In the genomic region with DNA sequence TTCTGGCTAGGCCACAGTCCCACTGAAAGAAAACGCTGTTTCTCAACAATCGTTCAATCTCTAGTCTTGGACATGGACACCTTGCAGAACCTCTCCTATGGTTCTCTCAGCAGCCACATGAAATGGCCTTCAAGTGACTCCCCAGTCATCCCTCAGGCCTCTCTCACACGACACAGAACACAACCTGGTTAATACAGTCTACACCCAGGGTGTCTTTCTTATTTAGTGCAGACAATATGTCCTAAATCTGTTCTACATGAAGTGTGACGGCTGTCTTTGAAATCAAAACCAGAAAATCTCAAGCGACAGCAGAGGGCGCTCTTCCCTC, we compare ENCODE assay signal across 8 mouse cellular contexts.
DNase-seq lines count a peak whose midpoint lies in the region; ATAC-seq and TF ChIP-seq lines count a peak whose summit lies in the region.

No protein-coding gene starts in this region.

- 27% methylated on average over 6 of the region's 6 CpGs for WGBS in intestine, postnatal 0 days
- WGBS in midbrain, embryonic 16.5 days: 31% methylated on average over 6 of the region's 6 CpGs

- peak; percentile 78 for DNase-seq in layer of hippocampus, adult 11-12 months (ENCODE audit: low spot score)
- no peak for DNase-seq in layer of hippocampus, adult 8-10 months (ENCODE audit: low spot score in 2 of 2)
- peak; percentile 65 to 71 for DNase-seq in cerebellum, postnatal 36 days
- DNase-seq in adrenal gland, adult 8-10 months: no peak
- DNase-seq in kidney, adult 9 months: no peak

- ATAC-seq in intestine, postnatal 0 days: no peak; the same call in 1 of the 2 replicates
- peak; percentile 63 for ATAC-seq in midbrain, embryonic 16.5 days

- TF ChIP-seq EP300 in ES-Bruce4 (IDR thresholded peaks at IDR 0.05; ENCODE audit: insufficient read depth, low read depth, low read length): no peak

- H3K4me2 ChIP-seq in intestine, postnatal 0 days (replicated peaks; ENCODE audit: low read depth): 0 out of 2 replicates have a peak overlapping the region, but pooled peaks have one; percentile 55
- no peak overlapping the region for H3K4me2 ChIP-seq in midbrain, embryonic 16.5 days (ENCODE audit: low read length)

- H3K4me1 ChIP-seq in ES-Bruce4 (ENCODE audit: control insufficient read depth, insufficient read depth, low read length): no peaks in the 10 kb centered on the region
- no peaks in the 10 kb centered on the region for H3K4me1 ChIP-seq in intestine, postnatal 0 days (replicated peaks; ENCODE audit: control insufficient read depth, insufficient read depth, low read length)
- H3K4me1 ChIP-seq in midbrain, embryonic 16.5 days (ENCODE audit: control insufficient read depth, insufficient read depth, low read length): peaks cover 3% of the 10 kb centered on the region; the same call in 1 of the 2 replicates

- no peaks in the 10 kb centered on the region for H3K36me3 ChIP-seq in ES-Bruce4 (ENCODE audit: control insufficient read depth, insufficient read depth, low read length, poor library complexity, severe bottlenecking)
- no peaks in the 10 kb centered on the region for H3K36me3 ChIP-seq in intestine, postnatal 0 days (ENCODE audit: control insufficient read depth, insufficient read depth)
- H3K36me3 ChIP-seq in midbrain, embryonic 16.5 days (ENCODE audit: control insufficient read depth, insufficient read depth, low read length): no peaks in the 10 kb centered on the region

- H3K4me3 ChIP-seq in ES-Bruce4 (ENCODE audit: low read depth, low read length): no peak overlapping the region
- H3K4me3 ChIP-seq in intestine, postnatal 0 days (ENCODE audit: low read depth, low read length): no peak overlapping the region
- no peak overlapping the region for H3K4me3 ChIP-seq in midbrain, embryonic 16.5 days (ENCODE audit: low read depth, low read length)

- TF ChIP-seq CTCF in ES-Bruce4 (IDR thresholded peaks at IDR 0.05; ENCODE audit: low read depth, low read length): peak; percentile 33
- peak; percentile 81; the same call in 1 of the 2 replicates for TF ChIP-seq CTCF in intestine, postnatal 0 days (IDR thresholded peaks at IDR 0.05; ENCODE audit: low read depth)

- H3K27ac ChIP-seq in ES-Bruce4 (ENCODE audit: insufficient read depth, low read length): no peak overlapping the region
- no peak overlapping the region for H3K27ac ChIP-seq in intestine, postnatal 0 days (ENCODE audit: low read depth, low read length)
- peak overlapping the region; percentile 87 for H3K27ac ChIP-seq in midbrain, embryonic 16.5 days (ENCODE audit: low read length)

- no peak overlapping the region for H3K9ac ChIP-seq in ES-Bruce4 (ENCODE audit: low read depth, poor library complexity, severe bottlenecking)
- no peak overlapping the region for H3K9ac ChIP-seq in intestine, postnatal 0 days (ENCODE audit: low read depth, low read length)
- H3K9ac ChIP-seq in midbrain, embryonic 16.5 days (ENCODE audit: low read depth, low read length): no peak overlapping the region

- TF ChIP-seq POLR2A in ES-Bruce4 (IDR thresholded peaks at IDR 0.05; ENCODE audit: insufficient read depth, low read length): no peak

- H3K27me3 ChIP-seq in ES-Bruce4 (ENCODE audit: control insufficient read depth, insufficient read depth, low read length, poor library complexity, severe bottlenecking): no peaks in the 10 kb centered on the region
- H3K27me3 ChIP-seq in intestine, postnatal 0 days (replicated peaks; ENCODE audit: control insufficient read depth, insufficient read depth, low read length): no peaks in the 10 kb centered on the region
- H3K27me3 ChIP-seq in midbrain, embryonic 16.5 days (ENCODE audit: control insufficient read depth, insufficient read depth, low read depth, low read length): peaks cover 1% of the 10 kb centered on the region

- H3K9me3 ChIP-seq in ES-Bruce4 (replicated peaks; ENCODE audit: control insufficient read depth, insufficient read depth, low read length, poor library complexity, severe bottlenecking): no peaks in the 10 kb centered on the region
- H3K9me3 ChIP-seq in intestine, postnatal 0 days (ENCODE audit: control insufficient read depth): no peaks in the 10 kb centered on the region
- no peaks in the 10 kb centered on the region for H3K9me3 ChIP-seq in midbrain, embryonic 16.5 days (replicated peaks; ENCODE audit: control insufficient read depth, low read length, poor library complexity, severe bottlenecking)

Comparison
In these comparisons a context has a peak if more than half of its experiments do, and no peak if none do; other contexts are left out.
1. DNase-seq: peak in layer of hippocampus, adult 11-12 months (single experiment) and cerebellum, postnatal 36 days (2 of 2); none in layer of hippocampus, adult 8-10 months (0 of 2), adrenal gland, adult 8-10 months (single experiment) and kidney, adult 9 months (single experiment).